Mouse (Mus musculus) urinary bladder, postnatal 36 days (tissue): ENCODE measurements at regions not wholly inside any gene's neighbourhood (a gene's known extent, or its start where the extent isn't known, plus 50 kb on each side); places are given as distances from the start of the nearest gene placed in this dataset.

Source experiments
- DNase-seq, 2 experiments: peaks; one replicate each; pipeline ENCODE4 v3.0.0; 2022; ENCODE audit warnings: low spot score in 2 of 2, mixed read lengths in 1 of 2

GRCm38 (mm10) chr5:100246709-100247108 lies 87.1 kb upstream of the Tmem150c start:
- DNase-seq = no peak

- DNase-seq = no peak
Observed at GRCm38 (mm10) chr5:100244811-100245210, 85.2 kb upstream of the Tmem150c start.

GRCm38 (mm10) chr5:100240876-100241275 lies 81.3 kb upstream of the Tmem150c start:
- peak; percentile 17 to 19 for DNase-seq

- no peak for DNase-seq
Observed at GRCm38 (mm10) chr5:100239632-100240031, 80.0 kb upstream of the Tmem150c start.

GRCm38 (mm10) chr5:100238287-100239036 lies 78.9 kb upstream of the Tmem150c start:
- DNase-seq = no peak

GRCm38 (mm10) chr5:100237674-100238278 lies 78.2 kb upstream of the Tmem150c start:
- no peak for DNase-seq

GRCm38 (mm10) chr5:100236277-100236676 lies 76.7 kb upstream of the Tmem150c start:
- DNase-seq = no peak

- no peak for DNase-seq
Observed at GRCm38 (mm10) chr5:100232076-100232475, 72.5 kb upstream of the Tmem150c start.

GRCm38 (mm10) chr5:100231574-100231973 lies 72.0 kb upstream of the Tmem150c start:
- no peak for DNase-seq

- DNase-seq = no peak
Observed at GRCm38 (mm10) chr5:100230038-100230437, 70.4 kb upstream of the Tmem150c start.

GRCm38 (mm10) chr5:100227888-100228287 lies 68.3 kb upstream of the Tmem150c start:
- no peak for DNase-seq

- DNase-seq = no peak
Observed at GRCm38 (mm10) chr5:100226571-100227235, 67.1 kb upstream of the Tmem150c start.

- DNase-seq = no peak
Observed at GRCm38 (mm10) chr5:100225491-100225890, 65.9 kb upstream of the Tmem150c start.

GRCm38 (mm10) chr5:100224773-100225363 lies 65.3 kb upstream of the Tmem150c start:
- no peak for DNase-seq

- no peak for DNase-seq
Observed at GRCm38 (mm10) chr5:100221005-100221583, 61.5 kb upstream of the Tmem150c start.

GRCm38 (mm10) chr5:100220320-100220719 lies 60.7 kb upstream of the Tmem150c start:
- DNase-seq = no peak

GRCm38 (mm10) chr5:100218256-100218851 lies 58.7 kb upstream of the Tmem150c start:
- DNase-seq = no peak

GRCm38 (mm10) chr5:100217178-100218035 lies 57.8 kb upstream of the Tmem150c start:
- DNase-seq = no peak

- DNase-seq = no peak
Observed at GRCm38 (mm10) chr5:100213901-100214300, 54.3 kb upstream of the Tmem150c start.

- no peak for DNase-seq
Observed at GRCm38 (mm10) chr5:100210708-100211107, 51.1 kb upstream of the Tmem150c start.
